In genomic region chr14:105404662-105405061, GRCm38 (mm10) we compare ENCODE assay signal across 25 mouse cellular contexts.
DNase-seq lines count a peak whose midpoint lies in the region; ATAC-seq and TF ChIP-seq lines count a peak whose summit lies in the region.
"Had no signal": no experiment of that assay in that cellular context is flagged by ENCODE, and none has a peak within 500 bp of the region (broad histone marks: within the 10 kb centered on the region; RNA-seq: fewer than 3 reads in every experiment).

No protein-coding gene starts in this region.

- intact Hi-C loops in heart, postnatal 14 days (cut with DNase I) = loop anchor here (5.0 kb wide), 1 partner anchor 42 kb away; no protein-coding TSS in a partner anchor

- no peak overlapping the region for H3K9ac ChIP-seq in heart, embryonic 13.5 days
- no peak overlapping the region for H3K9ac ChIP-seq in heart, postnatal 0 days (replicated peaks; ENCODE audit: low read depth, low read length)
- H3K9ac ChIP-seq: embryonic facial prominence, embryonic 15.5 days; hindbrain, embryonic 14.5 days; intestine, embryonic 15.5 days had no signal

- H3K27me3 ChIP-seq in heart, embryonic 13.5 days (replicated peaks) = no peaks in the 10 kb centered on the region
- no peaks in the 10 kb centered on the region for H3K27me3 ChIP-seq in heart, postnatal 0 days (ENCODE audit: control insufficient read depth, insufficient read depth, low read length)
- no peaks in the 10 kb centered on the region for H3K27me3 ChIP-seq in myocyte (ENCODE audit: control insufficient read depth, insufficient read depth, insufficient read length)
- H3K27me3 ChIP-seq: embryonic facial prominence, embryonic 15.5 days; intestine, embryonic 15.5 days had no signal

- H3K9me3 ChIP-seq in heart, embryonic 13.5 days = 0 out of 2 replicates have a peak, but pooled peaks cover 4% of the 10 kb centered on the region
- H3K9me3 ChIP-seq in heart, postnatal 0 days (replicated peaks; ENCODE audit: control insufficient read depth, low read length) = no peaks in the 10 kb centered on the region
- H3K9me3 ChIP-seq: embryonic facial prominence, embryonic 15.5 days; forebrain, embryonic 10.5 days; hindbrain, embryonic 10.5 days; intestine, embryonic 15.5 days had no signal

- WGBS in heart, embryonic 13.5 days = 59% methylated on average over 2 of the region's 2 CpGs
- WGBS in heart, postnatal 0 days = 62% methylated on average over 2 of the region's 2 CpGs

- peaks cover 30% of the 10 kb centered on the region for H3K4me1 ChIP-seq in heart, embryonic 13.5 days
- H3K4me1 ChIP-seq in heart, postnatal 0 days (ENCODE audit: control insufficient read depth, insufficient read depth) = peaks cover 17% of the 10 kb centered on the region
- H3K4me1 ChIP-seq: embryonic facial prominence, embryonic 15.5 days; forebrain, embryonic 10.5 days; hindbrain, embryonic 10.5 days; intestine, embryonic 15.5 days had no signal

- no peaks in the 10 kb centered on the region for H3K36me3 ChIP-seq in heart, embryonic 13.5 days
- no peaks in the 10 kb centered on the region for H3K36me3 ChIP-seq in heart, postnatal 0 days (replicated peaks; ENCODE audit: control insufficient read depth, insufficient read depth, low read length)
- H3K36me3 ChIP-seq in myocyte (ENCODE audit: control insufficient read depth, insufficient read depth) = no peaks in the 10 kb centered on the region
- H3K36me3 ChIP-seq: embryonic facial prominence, embryonic 15.5 days; forebrain, embryonic 10.5 days; G1E; hindbrain, embryonic 10.5 days; intestine, embryonic 15.5 days had no signal

- TF ChIP-seq CTCF in heart, postnatal 0 days (IDR thresholded peaks at IDR 0.05; ENCODE audit: low read depth) = no peak

- no peak overlapping the region for H3ac ChIP-seq in myocyte (ENCODE audit: control insufficient read depth, insufficient read length)

- TF ChIP-seq EP300 in heart, postnatal 0 days (IDR thresholded peaks at IDR 0.05; ENCODE audit: low read depth) = no peak

- no peak for TF ChIP-seq POLR2A in myocyte (IDR thresholded peaks at IDR 0.05; ENCODE audit: insufficient read length, low read depth)

- ATAC-seq in heart, embryonic 13.5 days (ENCODE audit: extremely low read depth, insufficient number of reproducible peaks, low FRiP score, low TSS enrichment) = no peak
- 0 out of 2 replicates have a peak, but pooled peaks have one; percentile 10 for ATAC-seq in heart, postnatal 0 days (ENCODE audit: insufficient read depth, low read depth)
- peak; percentile 54 for ATAC-seq in common myeloid progenitor, adult 5-6 weeks (replicated peaks; ENCODE audit: low read depth, poor library complexity, severe bottlenecking)
- ATAC-seq: CD4-positive, CD25-positive, alpha-beta regulatory T cell, adult 4 months; forebrain, embryonic 14.5 days; intestine, embryonic 15.5 days had no signal

- DNase-seq in heart, adult 8-10 months (ENCODE audit: low spot score) = no peak
- DNase-seq in heart, postnatal 0 days (ENCODE audit: low spot score) = no peak
- DNase-seq in heart, postnatal 14 days = no peak
- DNase-seq in thymus, postnatal 4 days = no peak
- DNase-seq: adrenal gland, adult 8-10 months; adrenal gland, postnatal 36 days; B cell, adult 2 months; cerebellum, adult 2 months; cerebellum, postnatal 10 days; embryo, embryonic 11 days; gastrocnemius, adult 2 months; gastrocnemius, postnatal 25 days; kidney, adult 18-20 months had no signal

- peak overlapping the region; percentile 30 for H3K4me2 ChIP-seq in heart, embryonic 13.5 days
- H3K4me2 ChIP-seq in heart, postnatal 0 days (ENCODE audit: low read depth, low read length) = 0 out of 2 replicates have a peak overlapping the region, but pooled peaks have one; percentile 38
- peak overlapping the region; percentile 14 for H3K4me2 ChIP-seq in myocyte (ENCODE audit: low read depth)
- H3K4me2 ChIP-seq: embryonic facial prominence, embryonic 15.5 days; hindbrain, embryonic 14.5 days; intestine, embryonic 15.5 days had no signal

- no peaks in the 10 kb centered on the region for H3K79me2 ChIP-seq in myocyte (ENCODE audit: control insufficient read depth, insufficient read depth)

- no peak overlapping the region for H3K4me3 ChIP-seq in heart, embryonic 13.5 days
- H3K4me3 ChIP-seq in heart, postnatal 0 days (ENCODE audit: low read depth, low read length) = no peak overlapping the region
- H3K4me3 ChIP-seq in myocyte = no peak overlapping the region
- H3K4me3 ChIP-seq: embryonic facial prominence, embryonic 15.5 days; erythroblast, embryonic 14.5 days; forebrain, embryonic 10.5 days; gastrocnemius, adult 2 months; hindbrain, embryonic 10.5 days; intestine, embryonic 15.5 days had no signal

- H3K27ac ChIP-seq in heart, embryonic 13.5 days (replicated peaks) = peak overlapping the region; percentile 80
- peak overlapping the region; percentile 59 for H3K27ac ChIP-seq in heart, postnatal 0 days (ENCODE audit: low read depth)
- H3K27ac ChIP-seq: embryonic facial prominence, embryonic 15.5 days; forebrain, embryonic 10.5 days; gastrocnemius, adult 2 months; hindbrain, embryonic 10.5 days; hindbrain, embryonic 14.5 days; intestine, embryonic 15.5 days had no signal

TF ChIP-seq in myocyte, 11 proteins besides CTCF, POLR2A, EP300 and RAD21:
- no peak for TF ChIP-seq SRF (IDR thresholded peaks at IDR 0.05; ENCODE audit: control insufficient read depth, insufficient read length, low read depth)
- TF ChIP-seq USF1 (IDR thresholded peaks at IDR 0.05; ENCODE audit: low read depth) = no peak
- TF ChIP-seq E2F4 (IDR thresholded peaks at IDR 0.05; ENCODE audit: insufficient read depth) = no peak
- TF ChIP-seq MYOD1 (IDR thresholded peaks at IDR 0.05; ENCODE audit: control insufficient read depth in 1 of 3, insufficient read length in 2 of 3, low read depth in 2 of 3) = no peak
- TF ChIP-seq TCF3 (IDR thresholded peaks at IDR 0.05; ENCODE audit: insufficient read length, low read depth) = no peak
- no peak for TF ChIP-seq POLR2AphosphoS2 (IDR thresholded peaks at IDR 0.05; ENCODE audit: insufficient read length, low read depth)
- no peak for TF ChIP-seq TCF12 (IDR thresholded peaks at IDR 0.05; ENCODE audit: insufficient read depth, poor library complexity, severe bottlenecking)
- TF ChIP-seq REST (IDR thresholded peaks at IDR 0.05; ENCODE audit: insufficient read depth, insufficient read length) = no peak
- TF ChIP-seq MAX (IDR thresholded peaks at IDR 0.05; ENCODE audit: low read depth) = no peak
